Mouse (Mus musculus) liver, postnatal 0 days (tissue): ENCODE results near the gene Glo1.

ENCODE experiments used
- CTCF ChIP-seq: sonication (generic); IDR thresholded peaks from 2 replicates; pipeline ENCODE4 v1.5.1; 2016; ENCODE audit warnings: antibody characterized with exemption, low read depth
- EP300 ChIP-seq: IDR thresholded peaks from 2 replicates; pipeline ENCODE4 v1.6.1; 2016; ENCODE audit warnings: antibody characterized with exemption, low read depth, mild to moderate bottlenecking

DNA sequence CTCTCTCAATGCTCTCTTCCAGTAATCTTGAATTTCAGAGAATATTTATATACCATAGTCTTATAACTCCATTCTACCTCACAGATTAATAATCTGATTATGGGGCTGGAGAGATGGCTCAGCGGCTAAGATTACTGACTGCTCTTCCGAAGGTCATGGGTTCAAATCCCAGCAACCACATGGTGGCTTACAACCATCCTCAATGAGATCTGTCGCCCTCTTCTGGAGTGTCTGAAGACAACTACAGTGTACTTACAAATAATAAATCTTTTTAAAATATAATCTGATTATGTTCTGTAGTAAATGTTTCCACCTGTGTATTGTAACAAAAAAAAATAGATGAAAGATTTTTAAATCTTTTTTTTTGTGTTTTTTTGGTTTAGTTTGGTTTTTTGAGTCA lies 44.4 kb downstream of the Glo1 start:
- TF ChIP-seq CTCF (peak; percentile 13; the same call in 1 of the 2 replicates), EP300 (no peak)
